Comparison of ENCODE assay signal across 15 mouse cellular contexts in genomic region chr11:75280066-75280410, GRCm38 (mm10).
DNase-seq lines count a peak whose midpoint lies in the region; ATAC-seq and TF ChIP-seq lines count a peak whose summit lies in the region.
"Had no signal": no experiment of that assay in that cellular context is flagged by ENCODE, and none has a peak within 500 bp of the region (broad histone marks: within the 10 kb centered on the region; RNA-seq: fewer than 3 reads in every experiment).

No protein-coding gene starts in this region.

- H3K27me3 ChIP-seq in forebrain, embryonic 10.5 days (ENCODE audit: poor library complexity, severe bottlenecking): peaks cover 66% of the 10 kb centered on the region
- peaks cover 22% of the 10 kb centered on the region for H3K27me3 ChIP-seq in forebrain, postnatal 0 days (ENCODE audit: insufficient read depth, low read length)
- H3K27me3 ChIP-seq in hindbrain, embryonic 16.5 days (replicated peaks; ENCODE audit: control insufficient read depth, insufficient read depth, low read length): no peaks in the 10 kb centered on the region
- H3K27me3 ChIP-seq in hindbrain, embryonic 11.5 days (ENCODE audit: control insufficient read depth, insufficient read depth, low read length): peaks cover 27% of the 10 kb centered on the region
- H3K27me3 ChIP-seq in MEL (ENCODE audit: control insufficient read depth in 1 of 2, insufficient read depth in 2 of 2, low read length in 2 of 2): no peaks in the 10 kb centered on the region; a peak in 1 of 4 replicates
- peaks cover 21% of the 10 kb centered on the region for H3K27me3 ChIP-seq in liver, embryonic 16.5 days (ENCODE audit: control insufficient read depth, insufficient read depth, low read depth, low read length)
- H3K27me3 ChIP-seq: Patski had no signal

- no peaks in the 10 kb centered on the region for H3K36me3 ChIP-seq in forebrain, embryonic 10.5 days (replicated peaks)
- H3K36me3 ChIP-seq in forebrain, postnatal 0 days (ENCODE audit: insufficient read depth): no peaks in the 10 kb centered on the region
- no peaks in the 10 kb centered on the region for H3K36me3 ChIP-seq in hindbrain, embryonic 16.5 days (ENCODE audit: control insufficient read depth, insufficient read depth, low read length)
- H3K36me3 ChIP-seq in hindbrain, embryonic 11.5 days (ENCODE audit: control insufficient read depth, insufficient read depth, low read length): no peaks in the 10 kb centered on the region
- H3K36me3 ChIP-seq in MEL (ENCODE audit: control insufficient read depth in 1 of 2, insufficient read depth in 2 of 2, low read length in 2 of 2): peaks cover 0 to 6% of the 10 kb centered on the region in 2 experiments; a peak in 2 of 4 replicates
- H3K36me3 ChIP-seq in liver, embryonic 16.5 days (ENCODE audit: control insufficient read depth, insufficient read depth): no peaks in the 10 kb centered on the region
- H3K36me3 ChIP-seq: embryonic facial prominence, embryonic 15.5 days had no signal

- TF ChIP-seq RAD21 in MEL (IDR thresholded peaks at IDR 0.05; ENCODE audit: low read depth, low read length): no peak

- H3K9ac ChIP-seq in forebrain, postnatal 0 days: no peak overlapping the region
- H3K9ac ChIP-seq in hindbrain, embryonic 16.5 days (ENCODE audit: low read depth, low read length): no peak overlapping the region
- no peak overlapping the region for H3K9ac ChIP-seq in hindbrain, embryonic 11.5 days (ENCODE audit: low read depth, low read length)
- peak overlapping the region; percentile 69 for H3K9ac ChIP-seq in MEL (ENCODE audit: control insufficient read depth, low read depth, low read length, poor library complexity, severe bottlenecking)
- no peak overlapping the region for H3K9ac ChIP-seq in liver, embryonic 16.5 days (ENCODE audit: low read depth, low read length)
- H3K9ac ChIP-seq: embryonic facial prominence, embryonic 15.5 days had no signal

- H3K4me2 ChIP-seq in forebrain, postnatal 0 days (ENCODE audit: low read depth): no peak overlapping the region
- no peak overlapping the region for H3K4me2 ChIP-seq in hindbrain, embryonic 16.5 days (ENCODE audit: low read length)
- no peak overlapping the region for H3K4me2 ChIP-seq in hindbrain, embryonic 11.5 days (replicated peaks; ENCODE audit: low read depth, low read length)
- H3K4me2 ChIP-seq in liver, embryonic 16.5 days (ENCODE audit: low read depth, low read length): peak overlapping the region; percentile 56; the same call in 1 of the 2 replicates

- no peaks in the 10 kb centered on the region for H3K79me2 ChIP-seq in MEL (ENCODE audit: control insufficient read depth, insufficient read depth, low read length, poor library complexity)

- WGBS in forebrain, embryonic 10.5 days: 35% methylated on average over 5 of the region's 5 CpGs
- WGBS in forebrain, postnatal 0 days: 30% methylated on average over 5 of the region's 5 CpGs
- 54% methylated on average over 5 of the region's 5 CpGs for WGBS in hindbrain, embryonic 16.5 days
- 54% methylated on average over 5 of the region's 5 CpGs for WGBS in hindbrain, embryonic 11.5 days
- WGBS in liver, embryonic 16.5 days (ENCODE audit: insufficient replicate concordance): 65% methylated on average over 5 of the region's 5 CpGs

- H3K27ac ChIP-seq in forebrain, embryonic 10.5 days: peak overlapping the region; percentile 74
- no peak overlapping the region for H3K27ac ChIP-seq in forebrain, postnatal 0 days (ENCODE audit: low read depth, low read length)
- no peak overlapping the region for H3K27ac ChIP-seq in hindbrain, embryonic 16.5 days (ENCODE audit: low read depth, low read length)
- H3K27ac ChIP-seq in hindbrain, embryonic 11.5 days (ENCODE audit: low read depth, low read length): no peak overlapping the region
- H3K27ac ChIP-seq in MEL (ENCODE audit: control insufficient read depth, low read depth, low read length): no peak overlapping the region; the same call in 1 of the 2 replicates
- H3K27ac ChIP-seq in liver, embryonic 16.5 days (ENCODE audit: low read length): peak overlapping the region; percentile 21; the same call in 1 of the 2 replicates
- H3K27ac ChIP-seq: embryonic facial prominence, embryonic 15.5 days had no signal

- no peak for DNase-seq in forebrain, embryonic 10.5 days (ENCODE audit: extremely low spot score, low spot score)
- DNase-seq in forebrain, postnatal 0 days: no peak
- no peak for DNase-seq in hindbrain, embryonic 11.5 days (ENCODE audit: low spot score)
- DNase-seq in MEL (ENCODE audit: low read depth, low spot score): no peak
- no peak for DNase-seq in gastrocnemius, postnatal 4 days (ENCODE audit: low spot score in 2 of 2)
- no peak for DNase-seq in urinary bladder, adult 2 months (ENCODE audit: low spot score)
- DNase-seq: adrenal gland, postnatal 10 days; cerebellum, adult 8-10 months; kidney, postnatal 4 days; left cerebral cortex, postnatal 4 days; lung, postnatal 4 days had no signal

- H3K9me3 ChIP-seq in forebrain, embryonic 10.5 days: no peaks in the 10 kb centered on the region
- H3K9me3 ChIP-seq in forebrain, postnatal 0 days (ENCODE audit: low read length): no peaks in the 10 kb centered on the region
- no peaks in the 10 kb centered on the region for H3K9me3 ChIP-seq in hindbrain, embryonic 16.5 days (ENCODE audit: control insufficient read depth, low read length)
- no peaks in the 10 kb centered on the region for H3K9me3 ChIP-seq in hindbrain, embryonic 11.5 days (ENCODE audit: control insufficient read depth, low read length)
- H3K9me3 ChIP-seq in MEL (replicated peaks; ENCODE audit: insufficient read depth, low read length): no peaks in the 10 kb centered on the region
- H3K9me3 ChIP-seq in liver, embryonic 16.5 days (replicated peaks; ENCODE audit: control insufficient read depth, low read length): no peaks in the 10 kb centered on the region
- H3K9me3 ChIP-seq: embryonic facial prominence, embryonic 15.5 days had no signal

- no peak for ATAC-seq in forebrain, postnatal 0 days
- 0 out of 2 replicates have a peak, but pooled peaks have one; percentile 3 for ATAC-seq in hindbrain, embryonic 16.5 days
- ATAC-seq in hindbrain, embryonic 11.5 days (ENCODE audit: low FRiP score): no peak
- no peak for ATAC-seq in liver, embryonic 16.5 days (ENCODE audit: low read depth)
- ATAC-seq: Patski had no signal

- 0 out of 4 replicates have a peak, but pooled peaks of 1 of the 2 experiments have one; percentile 5 for TF ChIP-seq POLR2A in MEL (IDR thresholded peaks at IDR 0.05; ENCODE audit: control insufficient read depth in 1 of 2, insufficient read depth in 1 of 2, low read depth in 1 of 2, low read length in 2 of 2, poor library complexity in 1 of 2)

- peaks cover 64% of the 10 kb centered on the region for H3K4me1 ChIP-seq in forebrain, embryonic 10.5 days
- H3K4me1 ChIP-seq in forebrain, postnatal 0 days (ENCODE audit: insufficient read depth): peaks cover 18% of the 10 kb centered on the region
- peaks cover 41% of the 10 kb centered on the region for H3K4me1 ChIP-seq in hindbrain, embryonic 16.5 days (ENCODE audit: control insufficient read depth, insufficient read depth, low read depth, low read length)
- peaks cover 17% of the 10 kb centered on the region; the same call in 1 of the 2 replicates for H3K4me1 ChIP-seq in hindbrain, embryonic 11.5 days (replicated peaks; ENCODE audit: control insufficient read depth, insufficient read depth, low read length)
- peaks cover 0 to 16% of the 10 kb centered on the region in 2 experiments for H3K4me1 ChIP-seq in MEL (ENCODE audit: control insufficient read depth in 1 of 2, insufficient read depth in 2 of 2, low read length in 2 of 2)
- H3K4me1 ChIP-seq in liver, embryonic 16.5 days (ENCODE audit: control insufficient read depth, low read depth, low read length): peaks cover 26% of the 10 kb centered on the region

- TF ChIP-seq CTCF in forebrain, postnatal 0 days (IDR thresholded peaks at IDR 0.05; ENCODE audit: low read depth): no peak
- no peak for TF ChIP-seq CTCF in MEL (IDR thresholded peaks at IDR 0.05 in 2 of 3, conservative IDR thresholded peaks at IDR 0.05 in 1 of 3; ENCODE audit: control insufficient read depth in 1 of 3, insufficient read depth in 1 of 3, low read depth in 2 of 3, low read length in 3 of 3, poor library complexity in 1 of 3, severe bottlenecking in 1 of 3)

- no peak for TF ChIP-seq EP300 in MEL (IDR thresholded peaks at IDR 0.05; ENCODE audit: low read depth in 1 of 2, low read length in 2 of 2)

- H3K4me3 ChIP-seq in forebrain, embryonic 10.5 days: peak overlapping the region; percentile 41; the same call in 1 of the 2 replicates
- no peak overlapping the region for H3K4me3 ChIP-seq in forebrain, postnatal 0 days (ENCODE audit: low read depth, low read length)
- H3K4me3 ChIP-seq in hindbrain, embryonic 16.5 days (ENCODE audit: low read length): no peak overlapping the region
- H3K4me3 ChIP-seq in hindbrain, embryonic 11.5 days (ENCODE audit: low read depth, low read length): no peak overlapping the region
- no peak overlapping the region for H3K4me3 ChIP-seq in MEL (ENCODE audit: control insufficient read depth in 1 of 2, insufficient read depth in 1 of 2, low read depth in 2 of 2, low read length in 2 of 2)
- no peak overlapping the region for H3K4me3 ChIP-seq in liver, embryonic 16.5 days (ENCODE audit: low read depth, low read length)

TF ChIP-seq in MEL, 35 proteins besides CTCF, POLR2A, EP300 and RAD21:
- TF ChIP-seq HCFC1 (IDR thresholded peaks at IDR 0.05; ENCODE audit: low read depth, low read length) (no peak), POLR2AphosphoS5 (IDR thresholded peaks at IDR 0.05; ENCODE audit: borderline replicate concordance, low read depth, low read length) (no peak), ELF1 (IDR thresholded peaks at IDR 0.05; ENCODE audit: low read depth, low read length) (no peak), MYB (IDR thresholded peaks at IDR 0.05; ENCODE audit: low read depth, low read length) (no peak)
TF ChIP-seq in MEL: peak in this region for 0.

Comparison
In these comparisons a context has a peak if more than half of its experiments do, and no peak if none do; other contexts are left out.
1. H3K27ac ChIP-seq: peak in forebrain, embryonic 10.5 days (single experiment) and liver, embryonic 16.5 days (single experiment); none in forebrain, postnatal 0 days (single experiment), hindbrain, embryonic 16.5 days (single experiment), hindbrain, embryonic 11.5 days (single experiment) and MEL (single experiment).